Mouse (Mus musculus) 3T3-L1 (cell line): ENCODE measurements around the gene Pla2g4e.
"Not testable (repeated sequence)": the region's sequence is repeated elsewhere in the genome, so short reads cannot be mapped to it uniquely, and the experiment has no call there.

Source experiments
- DNase-seq: peaks from one replicate; pipeline ENCODE4 v3.0.0-alpha.2; 2015; ENCODE audit warnings: low read depth, low spot score

The Pla2g4e gene

GRCm38 (mm10) chr2:120244679-120245420 lies at the start of gene Pla2g4e:
Pla2g4e (minus strand) TSS chr2:120245335.
- DNase-seq: no peak

GRCm38 (mm10) chr2:120291471-120292078 lies 46.4 kb upstream of the Pla2g4e start:
- DNase-seq: no peak

- DNase-seq: no peak
These were observed 43.9 kb upstream of the Pla2g4e start, which contains the start of gene Pla2g4d for GRCm38 (mm10) chr2:120288995-120289394. Pla2g4d (minus strand) TSS chr2:120289197.

GRCm38 (mm10) chr2:120288401-120288800 lies 43.3 kb upstream of the Pla2g4e start:
- no peak for DNase-seq

- DNase-seq: no peak
These were observed 40.5 kb upstream of the Pla2g4e start for GRCm38 (mm10) chr2:120285639-120286038.

GRCm38 (mm10) chr2:120284705-120285104 lies 39.6 kb upstream of the Pla2g4e start:
- no peak for DNase-seq

- no peak for DNase-seq
These were observed 39.0 kb upstream of the Pla2g4e start for GRCm38 (mm10) chr2:120284094-120284493.

- no peak for DNase-seq
These were observed 38.4 kb upstream of the Pla2g4e start for GRCm38 (mm10) chr2:120283550-120283949.

- DNase-seq: peak; percentile 34
These were observed 36.1 kb upstream of the Pla2g4e start for GRCm38 (mm10) chr2:120281221-120281620.

- peak; percentile 67 for DNase-seq
These were observed 34.8 kb upstream of the Pla2g4e start for GRCm38 (mm10) chr2:120279961-120280360.

- no peak for DNase-seq
These were observed 31.8 kb upstream of the Pla2g4e start for GRCm38 (mm10) chr2:120276951-120277350.

- no peak for DNase-seq
These were observed 23.5 kb upstream of the Pla2g4e start for GRCm38 (mm10) chr2:120268635-120269034.

- peak; percentile 51 for DNase-seq
These were observed 20.4 kb upstream of the Pla2g4e start for GRCm38 (mm10) chr2:120265523-120265922.

- DNase-seq: no peak
These were observed 19.7 kb upstream of the Pla2g4e start for GRCm38 (mm10) chr2:120264858-120265257.

GRCm38 (mm10) chr2:120262876-120263275 lies 17.7 kb upstream of the Pla2g4e start:
- DNase-seq: no peak

GRCm38 (mm10) chr2:120261346-120261745 lies 16.2 kb upstream of the Pla2g4e start:
- no peak for DNase-seq

- DNase-seq: no peak
These were observed 11.1 kb upstream of the Pla2g4e start for GRCm38 (mm10) chr2:120256259-120256658.

GRCm38 (mm10) chr2:120252644-120253043 lies 7.5 kb upstream of the Pla2g4e start:
- no peak for DNase-seq

GRCm38 (mm10) chr2:120245421-120246016 lies 384 bp upstream of the Pla2g4e start:
- DNase-seq: no peak

GRCm38 (mm10) chr2:120243995-120244394 lies 1.1 kb downstream of the Pla2g4e start:
- DNase-seq: no peak

- no peak for DNase-seq
These were observed 2.2 kb downstream of the Pla2g4e start for GRCm38 (mm10) chr2:120242791-120243467.

GRCm38 (mm10) chr2:120238733-120239132 lies 6.4 kb downstream of the Pla2g4e start:
- not testable (repeated sequence) for DNase-seq
